Comparison of ENCODE assay signal across 19 mouse cellular contexts in genomic region chr5:136183766-136184165, GRCm38 (mm10). TPM values are rescaled to one million over a fixed set of nuclear protein-coding genes. Genes with fewer than 3 reads are reported as not detected.
DNase-seq lines count a peak whose midpoint lies in the region; ATAC-seq and TF ChIP-seq lines count a peak whose summit lies in the region.
"Had no signal": no experiment of that assay in that cellular context is flagged by ENCODE, and none has a peak within 500 bp of the region (broad histone marks: within the 10 kb centered on the region; RNA-seq: fewer than 3 reads in every experiment).

No protein-coding gene starts in this region.

- peak; percentile 55 for TF ChIP-seq CTCF in layer of hippocampus, adult 2 months (conservative IDR thresholded peaks at IDR 0.05)

- peak overlapping the region; percentile 81 for H3K27ac ChIP-seq in layer of hippocampus, adult 2 months
- H3K27ac ChIP-seq: hindbrain, embryonic 13.5 days; limb, embryonic 12.5 days; liver, embryonic 14.5 days; macrophage; neural tube, embryonic 12.5 days had no signal

- no peak for ATAC-seq in CD4-positive, CD25-positive, alpha-beta regulatory T cell, adult 4 months
- ATAC-seq: intestine, embryonic 16.5 days; Patski had no signal

- DNase-seq in layer of hippocampus, adult 2 months (ENCODE audit: low spot score in 2 of 2): no peak
- no peak for DNase-seq in layer of hippocampus, adult 8-10 months (ENCODE audit: low spot score in 2 of 2)
- peak; percentile 28 for DNase-seq in thymus, postnatal 4 days
- DNase-seq in thymus, postnatal 25 days: no peak
- peak; percentile 31 for DNase-seq in brain, adult 2 months (ENCODE audit: low read depth, low spot score)
- no peak for DNase-seq in kidney, postnatal 36 days
- DNase-seq: adrenal gland, postnatal 36 days; cerebellum, adult 9-11 months; gastrocnemius, postnatal 14 days; layer of hippocampus, adult 9-11 months; right cerebral cortex, postnatal 25 days had no signal

- no peak overlapping the region for H3K4me3 ChIP-seq in layer of hippocampus, adult 2 months
- H3K4me3 ChIP-seq: hindbrain, embryonic 13.5 days; limb, embryonic 12.5 days; neural tube, embryonic 12.5 days had no signal

RNA-seq across cellular contexts. Expression of gene Orai2, which starts 13.3 kb away (rescaled TPM):
- 100 to 1,000 TPM; 148 to 150 TPM for total RNA-seq in layer of hippocampus, adult 2 months (2021)
- total RNA-seq in layer of hippocampus, adult 8-10 months (2022): 100 to 1,000 TPM; 106 to 122 (median 118) TPM
- 10 to 100 TPM; 42.9 to 80.7 TPM for polyA plus RNA-seq in CD4-positive, CD25-positive, alpha-beta regulatory T cell, adult 4 months (2017; shearing (Covaris generic))

RNA-seq across cellular contexts. Expression of gene Prkrip1, which starts 15.0 kb away (rescaled TPM):
- 10 to 100 TPM; 31.8 to 35.6 TPM for total RNA-seq in layer of hippocampus, adult 2 months (2021)
- 10 to 100 TPM; 28.7 to 36.2 (median 31.5) TPM for total RNA-seq in layer of hippocampus, adult 8-10 months (2022)
- polyA plus RNA-seq in CD4-positive, CD25-positive, alpha-beta regulatory T cell, adult 4 months (2017; shearing (Covaris generic)): 10 to 100 TPM; 31.0 to 49.0 TPM

RNA-seq across cellular contexts. Expression of gene Alkbh4, which starts 47.8 kb away (rescaled TPM):
- total RNA-seq in layer of hippocampus, adult 2 months (2021): 10 to 100 TPM; 10.1 to 11.6 TPM
- total RNA-seq in layer of hippocampus, adult 8-10 months (2022): 10 to 100 TPM in 1 of 4 experiments, 1 to 10 TPM in 3; 8.7 to 10.8 (median 9.6) TPM
- polyA plus RNA-seq in CD4-positive, CD25-positive, alpha-beta regulatory T cell, adult 4 months (2017; shearing (Covaris generic)): 10 to 100 TPM; 54.7 to 96.4 TPM

RNA-seq across cellular contexts. Expression of gene Lrwd1, which starts 47.9 kb away (rescaled TPM):
- total RNA-seq in layer of hippocampus, adult 2 months (2021): 10 to 100 TPM; 15.7 to 16.9 TPM
- 10 to 100 TPM; 12.4 to 17.7 (median 16.1) TPM for total RNA-seq in layer of hippocampus, adult 8-10 months (2022)
- 10 to 100 TPM; 26.1 to 58.9 TPM for polyA plus RNA-seq in CD4-positive, CD25-positive, alpha-beta regulatory T cell, adult 4 months (2017; shearing (Covaris generic))

Comparison
In these comparisons a context has a peak if more than half of its experiments do, and no peak if none do; other contexts are left out.
1. DNase-seq: peak in thymus, postnatal 4 days (single experiment) and brain, adult 2 months (single experiment); none in layer of hippocampus, adult 2 months (0 of 2), layer of hippocampus, adult 8-10 months (0 of 2), thymus, postnatal 25 days (single experiment) and kidney, postnatal 36 days (0 of 2).